Mouse (Mus musculus) embryo, embryonic 10 days (tissue): ENCODE measurements around the gene Tm6sf2.
A peak's percentile ranks its signal among the peaks of the same experiment; 100 is the strongest.
"Not testable (repeated sequence)": the region's sequence is repeated elsewhere in the genome, so short reads cannot be mapped to it uniquely, and the experiment has no call there.

ENCODE experiments used
- DNase-seq: peaks from one replicate; pipeline ENCODE4 v3.0.0-alpha.2; 2015; ENCODE audit warnings: low spot score

Tm6sf2 gene

DNA sequence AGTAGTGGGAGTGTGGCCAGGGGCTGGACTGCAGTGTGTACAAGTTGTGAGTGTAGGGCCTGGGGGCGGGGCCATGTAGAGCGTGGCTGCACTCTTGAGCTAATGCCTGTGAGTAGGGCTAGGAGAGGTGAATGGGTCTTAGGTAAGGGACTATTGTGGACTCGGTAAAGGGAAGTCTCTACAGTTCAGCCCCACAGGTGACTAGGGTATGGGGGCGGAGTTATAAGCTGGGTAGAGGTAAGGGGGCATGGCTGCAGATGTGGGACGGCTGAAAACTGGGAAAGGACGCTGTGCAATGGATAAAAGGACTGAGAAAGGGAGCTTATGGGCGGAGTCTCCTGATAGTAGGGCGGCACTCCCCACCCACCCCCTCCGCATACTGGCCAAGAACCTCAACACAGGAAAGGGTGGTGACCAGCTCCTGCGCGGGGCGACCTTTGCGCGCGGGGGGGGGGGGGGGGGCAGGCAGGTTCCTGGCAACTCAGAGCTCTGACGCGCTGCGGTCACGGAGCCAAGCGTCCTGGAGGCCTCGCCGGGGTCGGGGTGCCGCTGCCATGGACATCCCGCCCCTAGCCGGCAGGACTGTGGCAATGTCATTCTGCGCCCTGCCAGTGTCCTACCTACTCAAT, at the start of gene Tm6sf2:
Gene Tm6sf2, plus strand, starts transcription at position 484 of the 629 bp plus-strand sequence.
- DNase-seq = peak; percentile 22

DNA sequence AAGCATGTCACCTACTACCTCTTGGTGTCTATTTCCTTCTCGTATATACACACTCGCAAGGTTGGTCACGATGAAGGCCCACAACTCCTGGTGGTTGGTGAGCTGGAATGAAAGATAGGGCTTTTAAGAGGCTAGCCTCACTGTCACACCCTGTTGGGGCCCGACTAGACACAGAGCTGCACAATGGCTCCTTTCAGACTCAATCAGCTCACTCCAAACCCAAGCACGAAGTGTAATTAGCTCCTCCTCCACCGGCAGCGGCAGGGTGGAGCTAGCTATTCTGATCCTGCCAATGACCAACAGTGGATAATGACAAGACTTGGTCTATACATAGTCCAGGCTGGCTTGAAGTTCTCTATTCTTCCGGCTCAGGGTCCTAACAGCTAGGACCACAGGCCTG, 49.1 kb upstream of the Tm6sf2 start:
- no peak for DNase-seq

DNA sequence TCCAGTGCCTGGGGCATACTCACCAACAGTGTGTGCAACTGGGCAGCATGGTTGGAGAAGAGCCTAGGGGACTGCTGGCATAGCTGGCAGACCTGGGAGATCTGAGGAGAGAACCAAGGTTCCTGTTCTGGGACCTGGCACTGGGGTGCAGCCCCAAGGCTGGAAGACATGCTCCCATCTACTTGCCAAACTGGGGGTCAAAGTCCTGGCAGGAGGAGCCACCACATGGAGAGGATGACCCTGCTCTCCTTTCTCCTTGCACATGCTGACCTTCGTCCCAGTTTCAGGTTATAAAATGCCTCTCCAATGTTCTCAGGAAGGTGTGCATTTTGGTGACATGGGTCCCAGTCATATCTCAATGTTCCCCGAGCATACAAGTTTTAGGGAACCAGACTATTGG, 46.6 kb upstream of the Tm6sf2 start:
- DNase-seq = no peak

DNA sequence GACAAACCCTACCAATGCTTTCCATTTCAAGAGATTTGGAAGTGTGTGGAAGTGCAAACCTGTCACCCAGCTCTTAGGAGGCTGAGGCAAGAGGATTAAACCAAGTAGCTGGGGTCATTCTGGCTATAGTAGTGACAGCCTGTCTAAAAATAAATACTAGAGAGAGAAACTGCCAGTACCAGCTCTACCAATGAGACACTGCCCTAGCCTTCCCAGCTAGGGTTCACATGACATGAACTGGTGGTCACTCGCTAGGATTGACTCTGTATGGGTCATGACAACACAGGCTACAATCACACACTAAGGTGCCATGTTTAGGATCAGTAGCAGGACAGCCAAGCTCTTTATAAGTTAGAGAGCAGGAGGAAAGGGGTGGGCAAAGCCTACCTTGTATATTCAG, 42.5 kb upstream of the Tm6sf2 start:
- no peak for DNase-seq

DNA sequence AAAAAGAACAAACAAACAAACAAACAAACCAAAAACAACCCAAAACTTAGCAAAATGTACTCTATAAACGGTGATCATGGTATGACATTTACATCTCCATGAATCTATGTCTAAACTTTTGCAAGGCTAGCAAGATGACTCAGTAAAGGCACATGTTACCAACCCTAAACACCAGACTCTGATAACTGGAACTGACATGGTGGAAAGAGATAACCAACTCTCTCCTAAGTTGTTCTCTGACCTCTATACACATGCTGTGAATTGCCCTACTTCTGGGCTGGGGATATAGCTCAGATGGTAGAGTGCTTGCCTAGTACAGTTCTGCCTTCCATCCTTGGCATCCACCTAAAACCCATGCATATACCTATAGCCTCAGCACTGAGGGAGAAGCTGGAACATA, 34.7 kb upstream of the Tm6sf2 start:
- DNase-seq = no peak

DNA sequence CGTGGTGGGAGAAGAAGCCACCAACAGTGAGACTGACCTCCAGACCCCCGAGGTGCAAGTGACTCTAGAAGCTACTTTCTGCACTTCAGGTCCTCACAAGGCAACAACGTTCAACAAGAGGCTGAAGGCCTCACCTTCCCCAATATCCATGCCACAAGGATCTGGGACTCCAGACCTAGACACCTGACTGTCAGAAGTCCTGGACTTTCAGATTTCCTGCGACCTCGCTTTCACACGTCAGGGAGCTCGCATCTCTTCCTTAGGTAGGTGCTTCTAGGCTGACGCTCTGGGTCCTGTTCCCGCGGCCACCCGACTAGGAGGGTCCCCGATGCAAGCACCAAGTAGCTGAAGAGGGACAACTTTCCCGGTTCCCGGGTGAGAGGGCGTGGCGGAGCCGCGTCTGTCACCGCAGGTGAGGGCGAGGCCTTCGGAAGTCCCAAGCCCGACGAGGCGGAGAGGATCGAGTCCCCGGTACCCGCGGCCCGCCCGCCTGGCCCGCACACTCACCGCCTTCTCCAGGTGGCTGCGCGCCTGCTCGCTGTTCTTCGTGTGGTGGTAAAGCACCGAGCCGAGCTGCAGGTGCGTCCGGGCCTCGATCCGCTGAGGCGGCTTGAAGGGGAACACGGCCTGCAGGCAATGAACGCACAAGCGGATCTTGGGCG, 30.7 kb upstream of the Tm6sf2 start:
- DNase-seq = no peak

DNA sequence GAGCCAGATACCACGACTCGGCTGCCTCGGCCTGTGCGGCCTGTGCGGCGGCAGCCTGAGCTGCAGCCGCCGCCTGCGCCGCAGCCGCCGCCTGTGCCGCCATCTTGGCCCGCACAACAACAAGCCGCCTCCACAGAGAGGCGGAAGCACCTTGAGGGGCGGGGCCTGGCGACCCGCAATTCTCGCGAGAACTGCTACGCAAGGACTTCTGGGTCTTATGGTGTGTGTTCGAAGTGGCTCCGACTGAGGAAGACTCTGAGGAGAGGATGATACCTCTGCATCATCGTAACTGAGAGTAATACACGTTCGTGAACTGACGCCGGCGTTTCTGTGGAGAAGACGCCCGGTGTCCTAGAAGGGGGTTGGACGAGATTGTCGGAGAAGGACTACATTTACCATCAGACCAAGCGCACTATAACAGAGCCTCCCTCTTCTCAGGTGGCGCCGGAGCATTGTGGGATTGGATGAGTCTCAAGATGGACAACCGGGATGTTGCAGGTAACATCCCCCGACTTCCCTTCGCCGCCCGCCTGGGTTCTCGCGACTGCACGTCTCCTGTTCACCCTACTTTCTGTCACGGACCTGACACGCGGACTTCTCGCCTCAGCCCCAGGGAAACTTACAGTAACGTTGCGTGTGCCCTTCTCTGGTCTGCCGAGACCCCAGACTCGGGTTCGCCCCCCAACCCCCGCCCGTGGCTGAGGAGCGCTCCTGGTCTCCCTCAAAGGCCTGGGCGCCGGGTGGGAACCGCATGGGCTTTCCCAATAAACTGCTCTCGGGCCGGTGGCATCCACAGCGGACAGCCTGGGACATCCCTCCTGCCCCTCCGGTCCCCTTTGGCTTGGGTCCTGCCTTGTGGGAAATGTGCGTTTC, 29.9 kb upstream of the Tm6sf2 start, which contains the start of the genes Mau2 and Sugp1:
Gene Mau2, minus strand, starts transcription at position 152 of the 873 bp plus-strand sequence.
Gene Sugp1, plus strand, starts transcription at position 231 of the 873 bp plus-strand sequence.
- peak; percentile 96 for DNase-seq

DNA sequence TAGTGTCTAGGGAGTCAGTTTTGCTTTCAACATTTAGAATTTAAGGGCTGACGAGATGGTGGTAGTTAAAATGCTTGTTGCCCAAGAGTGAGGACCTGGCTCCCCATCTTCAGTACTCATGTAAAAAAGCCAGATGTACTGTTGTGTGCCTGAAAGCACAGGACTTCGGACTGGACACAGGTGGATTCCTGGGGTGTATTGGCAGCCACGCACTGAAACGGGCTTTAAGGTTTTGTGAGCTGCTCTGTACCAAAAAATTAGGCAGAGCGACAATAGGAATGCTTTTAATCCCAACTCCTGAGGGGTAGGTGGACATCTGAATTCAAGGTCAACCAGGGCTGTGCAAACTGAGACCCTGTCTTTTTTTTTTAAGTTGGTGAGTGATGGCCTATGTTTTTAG, 28.7 kb upstream of the Tm6sf2 start:
- no peak for DNase-seq

DNA sequence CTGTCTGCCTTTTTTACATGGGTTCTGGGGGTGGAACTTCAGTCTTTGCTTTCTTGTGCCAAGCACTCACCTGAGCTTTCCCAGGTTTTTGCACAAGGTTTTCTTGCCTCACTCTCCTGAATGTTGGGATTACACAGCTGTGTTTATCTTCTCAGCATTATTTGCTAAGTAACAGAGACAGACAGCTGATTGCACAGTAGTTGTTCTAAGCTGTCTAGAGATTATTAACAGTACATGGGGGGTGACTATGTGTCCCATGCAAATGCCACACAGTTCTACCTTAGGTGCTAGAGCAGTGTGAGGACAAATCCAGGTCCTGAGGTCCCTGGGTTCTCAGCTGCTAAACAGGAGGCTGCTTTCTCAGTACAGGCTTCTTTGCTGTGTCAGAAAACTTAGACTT, 23.1 kb upstream of the Tm6sf2 start:
- DNase-seq = no peak

DNA sequence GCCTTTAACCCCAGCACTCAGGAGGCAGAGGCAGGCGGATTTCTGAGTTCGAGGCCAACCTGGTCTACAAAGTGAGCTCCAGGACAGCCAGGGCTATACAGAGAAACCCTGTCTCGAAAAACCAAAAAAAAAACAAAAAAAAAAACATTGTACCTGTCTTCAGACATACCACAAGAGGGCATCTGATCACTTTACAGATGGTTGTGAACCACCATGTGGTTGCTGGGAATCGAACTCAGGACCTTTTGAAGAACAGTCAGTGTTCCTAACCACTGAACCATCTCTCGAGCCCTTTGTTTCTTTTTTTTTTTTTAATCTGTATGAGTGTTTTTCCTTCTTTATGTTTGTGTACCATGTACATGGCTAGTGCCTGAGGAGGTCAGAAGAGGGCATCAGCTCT, 22.3 kb upstream of the Tm6sf2 start:
- not testable (repeated sequence) for DNase-seq

DNA sequence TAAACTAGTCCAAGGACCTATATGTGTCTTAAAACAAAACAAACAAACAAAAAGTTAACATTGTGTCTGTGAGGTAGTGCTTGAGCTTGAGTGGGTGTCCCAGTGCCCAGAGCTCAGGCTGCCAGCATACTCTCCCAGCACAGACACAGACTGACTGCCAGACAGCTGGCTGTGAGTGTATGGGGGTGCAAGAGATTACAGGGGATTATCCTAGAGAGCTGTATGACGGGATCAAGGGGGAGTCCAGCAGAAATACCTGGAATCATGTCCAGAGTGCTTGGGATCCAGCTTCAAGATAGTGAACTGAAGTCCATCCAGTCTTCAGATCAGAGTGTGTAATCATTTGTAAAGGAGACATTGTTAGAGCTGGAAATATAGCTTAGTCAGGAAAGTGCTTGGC, 15.0 kb upstream of the Tm6sf2 start:
- no peak for DNase-seq

DNA sequence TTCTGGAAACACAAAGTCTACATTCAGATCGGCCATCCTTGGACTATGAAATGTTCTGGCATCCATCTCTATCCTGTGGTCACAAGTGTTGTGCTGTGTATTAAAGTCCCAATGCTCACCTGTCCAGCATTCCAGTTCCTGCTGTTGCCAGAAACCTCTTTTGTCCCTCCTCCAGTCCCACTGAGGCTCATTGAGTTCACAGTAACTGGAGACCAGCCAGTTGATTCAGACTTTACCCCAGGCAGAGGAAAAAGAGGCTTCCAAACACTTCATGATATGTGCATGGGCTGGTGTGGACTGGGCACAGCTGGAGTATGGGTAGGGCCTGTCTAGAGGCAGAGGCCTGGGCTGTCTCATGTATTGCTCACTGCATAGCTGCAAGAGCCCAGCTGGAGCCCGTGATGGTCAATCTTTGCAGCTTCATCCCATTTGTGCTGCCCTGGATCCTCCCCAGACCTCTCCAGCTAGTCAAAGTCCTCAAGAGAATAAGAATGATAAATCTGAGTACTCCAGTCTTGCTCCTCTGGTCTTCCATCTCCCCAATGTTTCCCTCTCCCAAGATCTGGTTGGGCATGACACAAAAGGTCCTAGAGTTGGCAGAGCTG, 786 bp upstream of the Tm6sf2 start:
- DNase-seq = no peak

DNA sequence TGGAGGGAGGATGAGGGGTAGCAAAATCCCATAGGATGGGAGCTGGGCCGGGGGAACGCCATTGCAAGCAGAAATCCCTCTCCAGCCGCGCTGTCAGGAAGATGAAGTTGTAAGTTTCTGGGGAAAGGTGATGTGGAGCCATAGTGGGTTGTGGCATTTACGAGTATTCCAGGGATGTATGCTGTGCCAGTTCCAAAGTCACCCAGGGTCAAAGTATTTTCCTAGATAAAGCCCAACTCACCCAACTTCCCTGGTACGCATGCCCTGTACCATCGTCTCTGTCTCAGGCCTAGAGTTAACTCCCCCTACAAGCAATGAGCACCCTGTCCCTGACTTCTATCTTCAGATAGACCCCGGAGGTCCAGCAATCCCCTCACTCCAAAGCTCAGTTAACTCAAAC, 396 bp downstream of the Tm6sf2 start:
- DNase-seq = no peak

DNA sequence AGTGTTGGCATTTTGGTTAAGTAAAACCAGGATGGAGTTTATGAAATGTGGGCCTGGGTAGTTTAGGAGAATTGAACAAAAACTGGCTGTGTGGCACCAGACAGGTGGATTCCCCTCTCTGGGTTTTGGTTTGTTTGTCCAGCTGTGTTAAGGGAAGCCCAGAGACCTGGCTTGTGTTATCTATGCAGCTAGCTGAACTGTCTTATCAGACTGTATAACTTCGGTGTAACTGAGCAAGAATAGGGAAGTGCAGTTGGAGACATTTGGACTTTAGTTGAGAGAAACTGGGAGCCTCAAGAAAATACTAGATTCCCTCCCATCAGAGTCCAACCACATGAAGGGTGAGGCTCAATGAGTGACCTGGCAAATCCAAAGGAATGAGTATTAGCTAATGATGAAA, 958 bp downstream of the Tm6sf2 start:
- DNase-seq = no peak

DNA sequence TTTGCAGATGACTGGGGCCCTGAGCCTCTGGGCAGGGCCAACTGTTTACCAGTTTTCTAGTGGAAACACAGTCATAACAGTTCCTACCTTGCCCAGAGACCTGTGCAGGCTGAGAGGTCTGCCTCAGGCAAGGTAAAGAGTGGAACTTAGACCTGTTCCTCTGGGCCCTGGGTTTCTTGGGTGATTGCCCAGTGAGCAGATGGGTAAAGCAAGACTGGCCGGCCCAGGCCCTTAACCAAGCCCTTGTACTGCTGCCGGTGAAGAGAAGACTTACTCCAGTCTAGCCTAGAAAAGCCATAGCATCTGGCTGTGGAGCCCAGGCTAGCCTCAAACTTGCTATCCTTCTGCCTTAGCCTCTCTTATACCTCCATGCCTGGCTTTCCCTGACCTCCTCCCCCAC, 9.3 kb downstream of the Tm6sf2 start:
- DNase-seq = no peak

DNA sequence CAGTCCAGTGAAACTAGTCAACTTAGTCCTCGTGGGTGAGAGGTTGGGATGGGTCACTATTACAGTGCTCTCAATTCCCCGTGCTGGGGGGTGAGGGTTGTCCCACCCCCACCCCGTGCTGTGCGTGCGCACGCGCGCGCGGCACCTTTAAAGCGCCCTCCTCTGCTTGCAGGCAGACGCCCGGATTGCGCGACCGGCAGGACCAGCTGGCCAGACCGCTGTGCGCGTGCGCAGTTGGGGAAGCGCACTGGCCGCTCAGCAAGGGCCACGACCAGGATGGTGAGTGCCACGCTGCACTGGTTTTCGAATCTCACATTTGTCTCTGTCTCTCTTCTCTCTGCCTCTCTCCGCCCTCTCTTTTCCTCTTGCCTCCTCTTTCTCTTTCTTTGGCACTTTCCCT, 10.6 kb downstream of the Tm6sf2 start, which contains the start of gene Hapln4:
Gene Hapln4, plus strand, starts transcription at position 173 of the 400 bp plus-strand sequence.
- DNase-seq = peak; percentile 89

DNA sequence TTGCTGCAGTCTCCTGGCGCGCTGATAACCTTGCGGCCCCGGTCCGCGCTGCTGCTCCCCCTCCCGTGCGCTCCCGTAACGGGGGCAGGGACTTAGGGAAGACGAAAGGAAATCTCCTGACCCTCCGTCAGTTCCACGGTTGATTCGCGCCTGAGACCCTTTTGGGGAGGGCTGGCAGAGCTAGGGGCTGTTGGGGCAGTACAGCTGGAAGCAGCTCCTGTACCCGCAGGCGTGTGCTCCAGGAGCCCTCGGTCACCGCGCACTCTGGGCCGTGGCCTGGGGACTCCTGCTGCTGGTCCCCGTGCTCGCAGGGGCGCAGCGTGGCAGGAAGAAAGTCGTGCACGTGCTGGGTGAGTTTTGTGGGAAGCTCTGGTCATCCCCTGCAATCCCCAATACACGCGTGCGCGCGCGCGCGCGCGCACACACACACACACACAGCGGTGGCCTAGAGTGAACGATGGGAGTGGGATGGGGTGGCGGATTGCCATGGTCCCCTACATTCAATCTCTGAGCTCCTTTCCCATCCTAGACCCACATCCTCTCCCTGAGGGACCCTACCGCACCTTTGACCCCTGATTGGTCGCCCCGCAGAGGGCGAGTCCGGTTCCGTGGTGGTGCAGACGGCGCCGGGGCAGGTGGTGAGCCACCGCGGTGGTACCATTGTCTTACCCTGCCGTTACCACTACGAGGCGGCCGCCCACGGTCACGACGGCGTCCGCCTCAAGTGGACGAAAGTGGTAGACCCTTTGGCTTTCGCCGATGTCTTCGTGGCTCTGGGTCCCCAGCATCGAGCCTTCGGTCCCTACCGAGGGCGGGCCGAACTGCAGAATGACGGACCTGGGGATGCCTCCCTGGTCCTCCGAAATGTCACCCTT, 11.7 kb downstream of the Tm6sf2 start:
- peak; percentile 46 for DNase-seq

DNA sequence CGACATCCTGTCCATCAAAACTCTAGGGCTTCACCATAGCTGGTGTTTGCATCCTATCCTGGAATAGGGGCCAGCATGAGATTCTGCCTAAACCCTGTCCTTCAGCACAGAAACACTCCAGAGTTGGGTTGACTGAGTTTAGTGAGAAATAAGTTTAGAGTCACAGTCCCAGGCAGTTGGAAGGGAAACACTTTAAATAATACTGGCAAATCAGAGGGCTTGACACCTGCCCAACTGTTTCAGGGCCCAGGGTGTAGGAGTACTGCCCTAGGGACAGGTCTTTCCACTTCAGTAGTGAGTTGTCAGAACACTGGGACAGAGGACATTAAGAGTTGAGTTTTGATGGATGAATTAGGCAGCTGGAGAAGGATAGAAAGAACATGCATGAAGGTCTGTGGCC, 13.4 kb downstream of the Tm6sf2 start:
- DNase-seq = no peak

DNA sequence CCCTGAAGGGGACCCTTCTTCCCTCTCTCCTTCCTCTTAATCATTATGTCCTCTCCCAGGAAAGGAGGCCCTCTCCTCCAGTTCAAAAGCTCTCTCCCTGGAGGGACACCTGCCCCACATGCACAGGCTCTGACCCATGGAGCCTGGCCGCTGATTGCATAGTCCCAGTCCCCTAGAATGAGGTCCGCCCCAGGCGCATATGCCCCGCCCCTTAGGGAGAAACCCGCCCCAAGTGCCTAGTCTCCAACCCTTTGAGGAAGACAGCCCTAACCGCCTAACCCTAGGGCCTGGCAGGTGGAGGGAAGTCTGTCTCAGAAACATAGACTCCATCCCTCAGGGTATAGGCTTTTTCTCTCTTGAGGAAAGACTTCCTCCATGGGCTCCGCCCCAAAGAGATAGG, 14.5 kb downstream of the Tm6sf2 start:
- peak; percentile 12 for DNase-seq

DNA sequence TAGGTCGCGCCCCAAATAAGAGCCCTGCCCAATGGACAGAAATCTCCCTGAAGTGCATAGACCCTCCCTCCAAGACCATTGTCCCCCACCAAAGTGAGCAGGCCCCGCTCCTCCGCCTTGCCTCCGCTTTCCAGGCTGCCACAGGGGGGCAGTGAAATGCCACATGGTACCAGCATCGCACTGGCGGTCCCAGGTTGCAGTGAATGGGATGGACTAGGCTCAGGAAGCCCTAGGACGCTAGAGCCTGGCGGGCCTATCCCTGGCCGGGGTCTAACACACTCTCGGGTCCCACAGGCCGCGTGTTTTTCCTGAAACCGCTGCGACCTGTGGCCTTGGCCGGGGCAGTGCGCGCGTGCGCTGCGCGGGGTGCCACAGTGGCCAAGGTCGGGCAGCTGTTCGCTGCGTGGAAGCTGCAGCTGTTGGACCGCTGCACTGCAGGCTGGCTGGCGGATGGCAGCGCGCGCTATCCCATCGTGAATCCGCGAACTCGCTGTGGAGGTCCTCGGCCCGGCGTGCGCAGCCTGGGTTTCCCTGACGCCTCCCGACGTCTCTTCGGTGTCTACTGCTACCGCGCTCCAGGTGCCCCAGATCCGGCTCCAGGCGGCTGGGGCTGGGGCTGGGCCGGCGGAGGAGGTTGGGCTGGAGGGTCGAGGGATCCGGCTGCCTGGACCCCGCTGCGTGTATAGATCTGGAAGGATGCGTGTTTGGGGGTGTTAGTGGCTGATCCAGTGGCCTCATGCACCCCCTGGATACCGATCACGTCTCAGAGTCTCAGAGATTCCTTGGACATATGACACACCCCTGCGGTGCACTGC, 15.3 kb downstream of the Tm6sf2 start:
- peak; percentile 81 for DNase-seq
